In genomic region chr9:116249791-116250190, GRCm38 (mm10) we compare ENCODE assay signal across 20 mouse cellular contexts.
DNase-seq lines count a peak whose midpoint lies in the region; ATAC-seq and TF ChIP-seq lines count a peak whose summit lies in the region.
"Had no signal": no experiment of that assay in that cellular context is flagged by ENCODE, and none has a peak within 500 bp of the region (broad histone marks: within the 10 kb centered on the region; RNA-seq: fewer than 3 reads in every experiment).

No protein-coding gene starts in this region.

- H3K27ac ChIP-seq in heart, postnatal 0 days (ENCODE audit: low read depth), result 0 out of 2 replicates have a peak overlapping the region, but pooled peaks have one; percentile 12
- H3K27ac ChIP-seq in heart, embryonic 12.5 days (ENCODE audit: poor library complexity, severe bottlenecking), result no peak overlapping the region
- H3K27ac ChIP-seq: hindbrain, embryonic 15.5 days; limb, embryonic 12.5 days; liver, embryonic 13.5 days; lung, embryonic 15.5 days; midbrain, embryonic 15.5 days had no signal

- no peak for DNase-seq in heart, postnatal 0 days (ENCODE audit: low spot score)
- DNase-seq in spleen, adult 18-20 months, result peak; percentile 18 to 26
- no peak for DNase-seq in spleen, postnatal 10 days (ENCODE audit: low spot score in 2 of 2)
- DNase-seq in thymus, postnatal 36 days, result peak; percentile 22 to 26
- no peak for DNase-seq in layer of hippocampus, adult 8-10 months (ENCODE audit: low spot score in 2 of 2)
- DNase-seq in neural tube, embryonic 10.5 days (ENCODE audit: extremely low spot score, low spot score), result no peak
- DNase-seq: cerebellum, adult 9-11 months; gastrocnemius, postnatal 10 days; heart, postnatal 36 days; layer of hippocampus, adult 9-11 months; liver, embryonic 13.5 days; right cerebral cortex, postnatal 14 days had no signal

- H3K9ac ChIP-seq in heart, postnatal 0 days (replicated peaks; ENCODE audit: low read depth, low read length), result no peak overlapping the region
- no peak overlapping the region for H3K9ac ChIP-seq in heart, embryonic 12.5 days
- H3K9ac ChIP-seq: hindbrain, embryonic 15.5 days; limb, embryonic 12.5 days; liver, embryonic 13.5 days; lung, embryonic 15.5 days; midbrain, embryonic 15.5 days had no signal

- TF ChIP-seq CTCF in heart, postnatal 0 days (IDR thresholded peaks at IDR 0.05; ENCODE audit: low read depth), result no peak

- H3K27me3 ChIP-seq in heart, postnatal 0 days (ENCODE audit: control insufficient read depth, insufficient read depth, low read length), result no peaks in the 10 kb centered on the region
- H3K27me3 ChIP-seq in heart, embryonic 12.5 days (replicated peaks), result no peaks in the 10 kb centered on the region
- H3K27me3 ChIP-seq: hindbrain, embryonic 15.5 days; limb, embryonic 12.5 days; liver, embryonic 13.5 days; lung, embryonic 15.5 days; megakaryocyte, embryonic 14.5 days; midbrain, embryonic 15.5 days had no signal

- no peaks in the 10 kb centered on the region for H3K9me3 ChIP-seq in heart, postnatal 0 days (replicated peaks; ENCODE audit: control insufficient read depth, low read length)
- H3K9me3 ChIP-seq in heart, embryonic 12.5 days (replicated peaks), result 0 out of 2 replicates have a peak, but pooled peaks cover 4% of the 10 kb centered on the region
- H3K9me3 ChIP-seq: hindbrain, embryonic 15.5 days; limb, embryonic 12.5 days; liver, embryonic 13.5 days; lung, embryonic 15.5 days; midbrain, embryonic 15.5 days had no signal

- ATAC-seq in heart, postnatal 0 days (ENCODE audit: insufficient read depth, low read depth), result no peak
- ATAC-seq in heart, embryonic 12.5 days (ENCODE audit: insufficient number of reproducible peaks, low FRiP score), result no peak
- ATAC-seq in activated CD4-positive, CD25-positive, alpha-beta regulatory T cell, adult 4 months, result peak; percentile 74
- ATAC-seq: intestine, postnatal 0 days; midbrain, embryonic 15.5 days had no signal

- H3K4me3 ChIP-seq in heart, postnatal 0 days (ENCODE audit: low read depth, low read length), result no peak overlapping the region
- no peak overlapping the region for H3K4me3 ChIP-seq in heart, embryonic 12.5 days
- H3K4me3 ChIP-seq: hindbrain, embryonic 15.5 days; limb, embryonic 12.5 days; liver, embryonic 13.5 days; lung, embryonic 15.5 days; megakaryocyte, embryonic 14.5 days; midbrain, embryonic 15.5 days had no signal

- no peak for TF ChIP-seq EP300 in heart, postnatal 0 days (IDR thresholded peaks at IDR 0.05; ENCODE audit: low read depth)

- no peak overlapping the region for H3K4me2 ChIP-seq in heart, postnatal 0 days (ENCODE audit: low read depth, low read length)
- no peak overlapping the region for H3K4me2 ChIP-seq in heart, embryonic 12.5 days
- H3K4me2 ChIP-seq: hindbrain, embryonic 15.5 days; limb, embryonic 12.5 days; liver, embryonic 13.5 days; lung, embryonic 15.5 days; midbrain, embryonic 15.5 days had no signal

- H3K4me1 ChIP-seq in heart, postnatal 0 days (ENCODE audit: control insufficient read depth, insufficient read depth), result peaks cover 19% of the 10 kb centered on the region; the same call in 1 of the 2 replicates
- peaks cover 21% of the 10 kb centered on the region for H3K4me1 ChIP-seq in heart, embryonic 12.5 days (replicated peaks)
- H3K4me1 ChIP-seq: hindbrain, embryonic 15.5 days; liver, embryonic 13.5 days; midbrain, embryonic 15.5 days had no signal

- 64% methylated on average over 2 of the region's 2 CpGs for WGBS in heart, postnatal 0 days
- WGBS in heart, embryonic 12.5 days, result 71% methylated on average over 2 of the region's 2 CpGs

- no peaks in the 10 kb centered on the region for H3K36me3 ChIP-seq in heart, postnatal 0 days (replicated peaks; ENCODE audit: control insufficient read depth, insufficient read depth, low read length)
- no peaks in the 10 kb centered on the region for H3K36me3 ChIP-seq in heart, embryonic 12.5 days
- H3K36me3 ChIP-seq: hindbrain, embryonic 15.5 days; limb, embryonic 12.5 days; liver, embryonic 13.5 days; lung, embryonic 15.5 days; midbrain, embryonic 15.5 days had no signal

Comparison
In these comparisons a context has a peak if more than half of its experiments do, and no peak if none do; other contexts are left out.
1. DNase-seq: peak in spleen, adult 18-20 months (2 of 2) and thymus, postnatal 36 days (2 of 2); none in heart, postnatal 0 days (single experiment), spleen, postnatal 10 days (0 of 2), layer of hippocampus, adult 8-10 months (0 of 2) and neural tube, embryonic 10.5 days (single experiment).